Mouse (Mus musculus) layer of hippocampus, adult 18-20 months (tissue): ENCODE results near the gene Abhd2. TPM values are rescaled to one million over a fixed set of nuclear protein-coding genes. Genes with fewer than 3 reads are reported as not detected.
"Not testable (repeated sequence)": the region's sequence is repeated elsewhere in the genome, so short reads cannot be mapped to it uniquely, and the experiment has no call there.

Experiments
- DNase-seq, 2 experiments: peaks; one replicate each; pipeline ENCODE4 v3.0.0; 2022; ENCODE audit warnings: low spot score in 2 of 2
- total RNA-seq, 2 experiments: library from RNA; stranded (reverse); gene quantifications; 2 replicates each; pipeline ENCODE4 v1.2.3; 2021

Abhd2 gene
- total RNA-seq, 2 experiments from 2014 or later: 62.0 to 65.6 TPM

- no peak for DNase-seq
These were observed 9.2 kb upstream of the Abhd2 start for GRCm38 (mm10) chr7:79263776-79264175.

GRCm38 (mm10) chr7:79266228-79266627 is 6.8 kb upstream of the Abhd2 start:
- DNase-seq: no peak

- no peak for DNase-seq
These were observed 5.2 kb upstream of the Abhd2 start for GRCm38 (mm10) chr7:79267690-79268388.

- DNase-seq: no peak
These were observed 4.1 kb upstream of the Abhd2 start for GRCm38 (mm10) chr7:79268897-79269296.

GRCm38 (mm10) chr7:79269411-79269810 is 3.6 kb upstream of the Abhd2 start:
- DNase-seq: no peak

GRCm38 (mm10) chr7:79269866-79270265 is 3.1 kb upstream of the Abhd2 start:
- no peak for DNase-seq

GRCm38 (mm10) chr7:79270961-79271387 is 2.0 kb upstream of the Abhd2 start:
- DNase-seq: no peak

GRCm38 (mm10) chr7:79271861-79272788 is 874 bp upstream of the Abhd2 start:
- no peak for DNase-seq

GRCm38 (mm10) chr7:79273738-79274472 is 906 bp downstream of the Abhd2 start:
- no peak for DNase-seq

- no peak for DNase-seq
These were observed 1.5 kb downstream of the Abhd2 start for GRCm38 (mm10) chr7:79274473-79275010.

- DNase-seq: no peak
These were observed 2.3 kb downstream of the Abhd2 start for GRCm38 (mm10) chr7:79275345-79275744.

GRCm38 (mm10) chr7:79278432-79278831 is 5.4 kb downstream of the Abhd2 start:
- no peak for DNase-seq

- DNase-seq: no peak
These were observed 6.5 kb downstream of the Abhd2 start for GRCm38 (mm10) chr7:79279376-79280029.

- no peak for DNase-seq
These were observed 10.1 kb downstream of the Abhd2 start for GRCm38 (mm10) chr7:79282883-79283670.

- not testable (repeated sequence) for DNase-seq
These were observed 10.6 kb downstream of the Abhd2 start for GRCm38 (mm10) chr7:79283671-79283941.

- no peak for DNase-seq
These were observed 11.3 kb downstream of the Abhd2 start for GRCm38 (mm10) chr7:79284160-79284888.

- no peak for DNase-seq
These were observed 11.9 kb downstream of the Abhd2 start for GRCm38 (mm10) chr7:79284889-79285280.

GRCm38 (mm10) chr7:79285408-79285807 is 12.4 kb downstream of the Abhd2 start:
- DNase-seq: no peak

- DNase-seq: no peak
These were observed 14.2 kb downstream of the Abhd2 start for GRCm38 (mm10) chr7:79287226-79287625.

- DNase-seq: no peak
These were observed 14.9 kb downstream of the Abhd2 start for GRCm38 (mm10) chr7:79287928-79288327.
